Mouse (Mus musculus) midbrain, embryonic 16.5 days (tissue): Measurements from ENCODE around the gene Nipal4. TPM values are rescaled to one million over a fixed set of nuclear protein-coding genes. Genes with fewer than 3 reads are reported as not detected.

Experiments
- ATAC-seq: fragments of 200-750 bp; cut with Nextera tagmentation; 2 replicates; pipeline ENCODE4 v1.8.0; 2017; ENCODE audit warnings: moderate TSS enrichment
- H3K27ac ChIP-seq: fragments of 300-500 bp; sonication (generic); 2 replicates; pipeline ENCODE4 v1.5.1; 2014; ENCODE audit warnings: mild to moderate bottlenecking, low read length, mixed read lengths
- H3K27me3 ChIP-seq: fragments of 300-500 bp; sonication (generic); 2 replicates; pipeline ENCODE4 v1.6.1; 2014; ENCODE audit warnings: low read depth, low read length, mixed read lengths; ENCODE audit not compliant: control insufficient read depth, insufficient read depth
- H3K36me3 ChIP-seq: fragments of 300-500 bp; sonication (generic); 2 replicates; pipeline ENCODE4 v1.6.1; 2014; ENCODE audit warnings: mild to moderate bottlenecking, low read length, moderate library complexity, mixed read lengths; ENCODE audit not compliant: control insufficient read depth, insufficient read depth
- H3K4me1 ChIP-seq: fragments of 300-500 bp; sonication (generic); 2 replicates; pipeline ENCODE4 v1.6.1; 2014; ENCODE audit warnings: mild to moderate bottlenecking, low read length, mixed read lengths; ENCODE audit not compliant: control insufficient read depth, insufficient read depth
- H3K4me2 ChIP-seq: fragments of 300-500 bp; sonication (generic); 2 replicates; pipeline ENCODE4 v1.6.1; 2014; ENCODE audit warnings: mild to moderate bottlenecking, low read length, mixed read lengths
- H3K4me3 ChIP-seq: fragments of 300-500 bp; sonication (generic); 2 replicates; pipeline ENCODE4 v1.5.1; 2014; ENCODE audit warnings: low read depth, mild to moderate bottlenecking, low read length, moderate library complexity, mixed read lengths
- H3K9ac ChIP-seq: fragments of 300-500 bp; sonication (generic); 2 replicates; pipeline ENCODE4 v1.6.1; 2014; ENCODE audit warnings: low read depth, low read length, mixed read lengths
- H3K9me3 ChIP-seq: fragments of 300-500 bp; sonication (generic); replicated peaks from 2 replicates; pipeline ENCODE4 v1.6.1; 2014; ENCODE audit warnings: mild to moderate bottlenecking, low read length, mixed read lengths; ENCODE audit not compliant: control insufficient read depth, poor library complexity, severe bottlenecking
- WGBS: fragments of 180-500 bp; shearing (Covaris S2); extraction: QIAGEN DNeasy Blood & Tissue Kit; methylation state at CpG from one replicate; pipeline ENCODE4 v1.1.7; 2014; 5-methylcytosine and 5-hydroxymethylcytosine counted together
- microRNA-seq: library from miRNA; unstranded; fragments of <30 nt; microRNA quantifications from one replicate; pipeline ENCODE4, GENCODE M21; 2017
- polyA plus RNA-seq: library from polyadenylated mRNA; unstranded; fragments of >200 nt; fragmentation: Nextera tagmentation; extraction: Ambion mirVana; gene quantifications from 2 replicates; pipeline ENCODE4 v1.2.1, GENCODE M21; 2015

The Nipal4 gene
- polyA plus RNA-seq, 1 experiment from 2014 or later = 0.15 TPM

DNA sequence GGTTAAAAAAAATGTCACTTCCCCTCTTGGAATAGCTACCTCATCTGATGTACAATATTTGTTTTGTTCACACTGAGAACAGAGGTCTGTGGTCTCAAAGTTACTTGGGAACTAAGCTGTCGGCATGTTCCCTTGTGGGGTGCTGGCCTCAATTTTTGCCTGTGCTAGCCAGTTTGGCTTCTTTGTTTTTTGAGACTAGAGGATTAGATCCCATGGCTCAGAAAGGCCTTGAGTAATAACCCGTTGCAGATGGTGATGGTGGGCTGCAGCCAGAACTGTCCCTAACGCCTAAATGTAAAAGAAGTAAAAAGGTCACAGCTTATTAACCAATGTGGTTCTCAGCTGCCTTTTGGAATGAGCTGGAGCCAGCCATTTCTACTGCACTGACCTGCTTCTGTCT, 53.1 kb downstream of the Nipal4 start:
- no peak overlapping the region for H3K4me3 ChIP-seq
- H3K4me1 ChIP-seq = no peaks in the 10 kb centered on the region
- H3K36me3 ChIP-seq = peaks cover 7% of the 10 kb centered on the region
- no peak overlapping the region for H3K4me2 ChIP-seq
- no peaks in the 10 kb centered on the region for H3K27me3 ChIP-seq
- 74% methylated on average over 3 of the region's 3 CpGs for WGBS
- H3K27ac ChIP-seq = no peak overlapping the region
- no peak for ATAC-seq
- H3K9ac ChIP-seq = no peak overlapping the region
- H3K9me3 ChIP-seq = no peaks in the 10 kb centered on the region

DNA sequence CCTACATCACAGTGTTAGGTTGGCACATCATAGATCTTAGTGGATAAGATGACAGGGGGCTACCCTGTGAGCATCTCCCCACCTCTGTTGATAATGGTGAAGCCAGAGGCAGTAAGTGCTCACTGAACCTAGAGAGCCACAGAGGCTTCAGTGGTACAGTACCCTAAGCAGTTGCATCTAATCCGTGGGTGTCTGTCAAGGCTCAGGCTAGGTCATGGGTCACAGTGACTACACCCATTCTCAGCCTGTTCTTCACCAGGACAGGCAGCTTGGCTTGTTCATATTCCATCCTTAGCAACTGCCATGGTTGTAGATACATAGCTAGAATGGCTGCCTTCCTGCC, 55.4 kb downstream of the Nipal4 start:
- H3K4me2 ChIP-seq = no peak overlapping the region
- no peak overlapping the region for H3K27ac ChIP-seq
- WGBS = 84% methylated on average over 1 of the region's 1 CpGs
- no peak overlapping the region for H3K4me3 ChIP-seq
- H3K27me3 ChIP-seq = no peaks in the 10 kb centered on the region
- H3K9ac ChIP-seq = no peak overlapping the region
- no peaks in the 10 kb centered on the region for H3K4me1 ChIP-seq
- H3K9me3 ChIP-seq = no peaks in the 10 kb centered on the region
- peaks cover 7% of the 10 kb centered on the region for H3K36me3 ChIP-seq
- ATAC-seq = no peak

DNA sequence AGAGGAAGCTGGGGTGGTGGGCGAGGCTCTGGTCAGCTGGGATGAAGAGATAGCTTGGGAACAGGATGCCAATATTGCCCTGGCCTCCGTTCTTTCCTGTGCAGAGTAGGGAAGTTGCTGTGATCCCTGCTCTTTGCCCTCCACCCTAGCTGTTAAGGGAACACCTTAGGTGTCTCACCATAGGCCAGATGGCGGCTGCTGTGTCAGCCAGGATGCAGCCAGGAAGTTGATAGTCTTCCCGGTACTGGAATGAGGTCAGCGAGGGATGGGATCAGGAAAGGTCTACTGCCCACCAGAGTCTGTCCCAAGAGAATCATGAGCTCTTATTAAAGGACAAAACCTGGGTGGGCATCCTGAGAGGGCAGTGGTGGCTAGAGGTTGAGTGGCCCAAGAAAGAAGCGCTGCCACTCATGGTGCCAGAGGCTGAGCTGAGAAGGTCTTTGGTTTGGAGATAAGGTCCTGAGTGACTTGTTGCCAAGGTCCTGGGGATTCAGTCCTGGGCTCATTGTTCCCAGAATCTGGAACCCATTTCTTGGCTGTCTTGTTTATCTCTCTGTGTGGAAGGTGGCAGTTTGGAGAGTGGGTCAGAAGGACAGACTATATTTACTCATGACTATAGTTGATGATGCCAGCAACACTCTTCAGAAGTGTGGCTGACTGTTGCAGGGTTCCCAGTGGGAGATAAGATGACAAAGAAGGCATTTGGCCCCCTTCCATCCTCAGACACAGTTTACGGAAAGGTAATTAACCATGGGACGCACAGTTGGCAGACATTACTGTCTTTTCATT, 56.0 kb downstream of the Nipal4 start:
- no peaks in the 10 kb centered on the region for H3K9me3 ChIP-seq
- WGBS = 90% methylated on average over 8 of the region's 8 CpGs
- ATAC-seq = no peak
- H3K9ac ChIP-seq = no peak overlapping the region
- H3K27me3 ChIP-seq = no peaks in the 10 kb centered on the region
- no peak overlapping the region for H3K27ac ChIP-seq
- H3K4me3 ChIP-seq = no peak overlapping the region
- no peak overlapping the region for H3K4me2 ChIP-seq
- H3K4me1 ChIP-seq = no peaks in the 10 kb centered on the region
- peaks cover 7% of the 10 kb centered on the region for H3K36me3 ChIP-seq

DNA sequence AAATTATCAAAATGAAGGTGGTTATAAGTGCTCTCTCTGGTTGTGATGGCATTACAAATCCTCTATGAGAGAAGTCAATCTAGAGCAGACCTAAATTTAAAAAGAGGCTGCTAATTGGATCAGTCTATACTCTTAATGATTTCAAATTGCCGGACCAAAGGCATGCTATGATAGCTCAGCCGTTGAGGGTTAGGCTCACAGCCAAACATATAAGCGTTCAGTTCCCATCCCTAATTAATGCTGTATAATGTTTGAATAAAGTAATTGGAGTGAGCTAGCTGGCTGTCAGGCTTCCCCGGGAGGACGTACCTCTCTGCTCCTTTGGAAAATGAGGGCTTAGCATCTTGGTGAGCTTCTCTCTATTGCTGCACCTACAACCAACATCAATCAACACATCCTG, 57.1 kb downstream of the Nipal4 start:
- H3K36me3 ChIP-seq = peaks cover 7% of the 10 kb centered on the region
- WGBS = 59% methylated on average over 5 of the region's 5 CpGs
- H3K9ac ChIP-seq = no peak overlapping the region
- H3K27me3 ChIP-seq = no peaks in the 10 kb centered on the region
- H3K4me3 ChIP-seq = no peak overlapping the region
- no peak overlapping the region for H3K27ac ChIP-seq
- H3K9me3 ChIP-seq = no peaks in the 10 kb centered on the region
- ATAC-seq = 0 out of 2 replicates have a peak, but pooled peaks have one; percentile 39
- no peaks in the 10 kb centered on the region for H3K4me1 ChIP-seq
- H3K4me2 ChIP-seq = no peak overlapping the region

DNA sequence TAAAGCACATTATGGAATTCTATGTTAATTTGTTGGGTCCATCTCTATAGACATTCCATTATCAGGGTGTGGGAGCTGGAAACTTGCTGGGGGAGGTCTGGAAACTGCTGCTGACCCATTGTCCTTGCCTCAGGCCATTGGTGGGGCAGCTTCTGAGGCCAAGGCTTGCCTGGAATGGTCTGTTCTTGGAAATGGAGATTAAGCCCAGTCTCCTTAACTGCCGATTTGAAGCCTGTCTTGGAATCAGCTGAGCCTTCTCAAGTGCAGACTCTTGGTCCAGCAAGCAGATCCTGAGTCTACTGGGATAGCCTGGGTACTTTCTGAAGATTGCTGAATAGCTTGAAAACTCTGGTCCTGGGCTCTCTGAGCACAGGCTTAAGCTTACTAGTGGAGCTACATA, 59.3 kb downstream of the Nipal4 start:
- Histone ChIP-seq H3K9ac (no peak overlapping the region), H3K4me2 (no peak overlapping the region), H3K4me1 (0 out of 2 replicates have a peak, but pooled peaks cover 2% of the 10 kb centered on the region), H3K27me3 (no peaks in the 10 kb centered on the region), H3K4me3 (no peak overlapping the region), H3K36me3 (no peaks in the 10 kb centered on the region; the same call in 1 of the 2 replicates), H3K27ac (no peak overlapping the region), H3K9me3 (no peaks in the 10 kb centered on the region)
- no peak for ATAC-seq
- 92% methylated on average over 1 of the region's 1 CpGs for WGBS

DNA sequence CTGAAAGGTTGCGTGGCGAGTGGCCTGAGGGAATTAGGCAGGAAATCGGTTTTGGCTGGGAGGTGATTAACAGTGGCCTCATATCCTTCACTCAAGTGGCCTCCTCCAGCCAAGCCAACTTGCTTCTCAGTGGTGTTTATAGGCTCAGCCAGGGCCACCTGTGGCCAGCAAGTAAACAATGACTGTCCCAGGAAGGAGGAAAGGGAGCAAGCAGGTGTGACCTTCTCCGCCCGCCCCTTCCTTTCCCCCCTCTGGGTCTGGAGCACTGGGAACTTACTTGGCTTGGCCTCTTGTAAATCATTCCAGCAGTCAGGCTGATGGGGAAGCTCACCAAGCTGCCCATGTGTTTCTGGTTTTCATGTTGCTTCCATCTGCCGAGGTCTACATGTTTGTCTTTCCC, 64.2 kb downstream of the Nipal4 start:
- no peak for ATAC-seq
- Histone ChIP-seq H3K27ac (no peak overlapping the region), H3K27me3 (no peaks in the 10 kb centered on the region), H3K36me3 (peaks cover 16% of the 10 kb centered on the region), H3K4me1 (0 out of 2 replicates have a peak, but pooled peaks cover 2% of the 10 kb centered on the region), H3K4me2 (no peak overlapping the region), H3K9ac (no peak overlapping the region), H3K9me3 (no peaks in the 10 kb centered on the region), H3K4me3 (no peak overlapping the region)
- 85% methylated on average over 6 of the region's 6 CpGs for WGBS

Small RNAs within 50 kb of the gene (microRNA-seq; reads per million reads assigned to microRNA genes)
- gene Mir7239 = not detected
- not detected for gene Mir8100

Other genes with a start within 250 kb of the Nipal4 start
- 25.1 and 26.3 TPM in 2 replicates for gene Lsm11, start 221.6 kb downstream of the Nipal4 start, polyA plus RNA-seq
- gene Thg1l, start 211.0 kb downstream of the Nipal4 start, polyA plus RNA-seq = 9.3 and 10.0 TPM in 2 replicates
- gene Sox30, start 186.2 kb downstream of the Nipal4 start, polyA plus RNA-seq = 0.06 and 0.08 TPM in 2 replicates
- gene Gm12166, start 114.2 kb downstream of the Nipal4 start, polyA plus RNA-seq = 4.7 and 7.1 TPM in 2 replicates
- gene Adam19, start 110.5 kb downstream of the Nipal4 start, polyA plus RNA-seq = 9.0 and 10.1 TPM in 2 replicates
- gene Fndc9, start 69.0 kb upstream of the Nipal4 start, polyA plus RNA-seq = 9.9 and 12.5 TPM in 2 replicates
- 98.9 and 103 TPM in 2 replicates for gene Cyfip2, start 146.4 kb upstream of the Nipal4 start, polyA plus RNA-seq
- not detected in 2 replicates for gene Itk, start 223.0 kb upstream of the Nipal4 start, polyA plus RNA-seq
- not detected in 2 replicates for gene Fam71b, start 230.1 kb upstream of the Nipal4 start, polyA plus RNA-seq